Mouse (Mus musculus): ENCODE results near the gene Dclre1a. TPM values are rescaled to one million over a fixed set of nuclear protein-coding genes. Genes with fewer than 3 reads are reported as not detected.
"Not testable (repeated sequence)": the region's sequence is repeated elsewhere in the genome, so short reads cannot be mapped to it uniquely, and the experiment has no call there.

The Dclre1a gene
- polyA plus RNA-seq, 1 experiment from 2014 or later, result 17.9 TPM

DNA sequence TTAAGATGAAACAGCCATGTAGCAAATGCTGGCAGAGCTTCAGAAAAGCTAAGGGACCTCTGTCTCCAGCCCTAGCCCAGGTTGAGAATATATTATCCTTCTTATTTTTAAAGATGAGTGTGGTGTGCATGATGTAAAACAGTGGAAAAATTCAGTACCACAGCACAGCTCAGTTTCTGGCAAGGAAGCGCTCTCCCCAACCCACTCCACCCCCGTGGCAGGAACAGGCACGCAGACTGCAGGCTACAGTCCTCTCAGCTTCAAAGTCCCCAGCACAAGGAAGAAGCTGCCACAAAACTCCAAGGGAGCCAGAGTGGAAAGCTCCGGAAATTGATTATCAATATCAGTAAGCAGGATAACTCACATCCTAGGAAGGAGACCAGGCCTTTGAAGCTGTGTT lies 36.8 kb downstream of the Dclre1a start:
- not testable (repeated sequence) for H3K9me3 ChIP-seq; H3K27ac ChIP-seq; H3K4me2 ChIP-seq; H3K4me1 ChIP-seq; H3K36me3 ChIP-seq; H3K4me3 ChIP-seq; H3K9ac ChIP-seq; H3K27me3 ChIP-seq; ATAC-seq (ENCODE audit: insufficient number of reproducible peaks, low FRiP score, low TSS enrichment, low read depth)
- WGBS, result no CpG with 5 or more reads among the region's 4 CpGs

GRCm38 (mm10) chr19:56503525-56503924 lies 44.5 kb downstream of the Dclre1a start:
- H3K9me3 ChIP-seq; H3K36me3 ChIP-seq; ATAC-seq (ENCODE audit: insufficient number of reproducible peaks, low FRiP score, low TSS enrichment, low read depth); H3K9ac ChIP-seq; H3K27me3 ChIP-seq; H3K4me3 ChIP-seq; H3K4me2 ChIP-seq; H3K27ac ChIP-seq; H3K4me1 ChIP-seq: not testable (repeated sequence)
- WGBS, result no CpG with 5 or more reads among the region's 5 CpGs

DNA sequence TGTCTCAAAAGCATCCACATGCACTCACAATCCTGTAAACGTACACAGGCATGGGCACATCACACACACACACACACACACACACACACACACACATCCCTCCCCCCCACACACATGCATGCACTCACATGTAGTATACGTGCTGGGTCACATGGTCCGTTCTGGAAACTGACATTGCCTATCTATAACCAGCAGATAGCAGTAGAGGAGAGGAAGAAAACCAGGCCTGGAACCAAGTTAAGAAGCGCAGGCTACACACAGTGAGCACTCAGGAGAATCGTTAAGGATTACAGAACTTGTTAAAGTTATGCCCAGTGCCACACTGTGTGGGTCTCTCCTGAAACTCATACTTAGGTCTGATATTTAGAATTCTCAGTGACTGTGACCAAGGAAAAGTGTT lies 45.0 kb downstream of the Dclre1a start:
- not testable (repeated sequence) for H3K27ac ChIP-seq; H3K9ac ChIP-seq; H3K27me3 ChIP-seq; H3K4me1 ChIP-seq; H3K4me3 ChIP-seq; H3K36me3 ChIP-seq; H3K9me3 ChIP-seq; H3K4me2 ChIP-seq; ATAC-seq (ENCODE audit: insufficient number of reproducible peaks, low FRiP score, low TSS enrichment, low read depth)
- WGBS, result no CpG with 5 or more reads among the region's 5 CpGs

GRCm38 (mm10) chr19:56494157-56494556 lies 53.9 kb downstream of the Dclre1a start:
- H3K9ac ChIP-seq; H3K4me2 ChIP-seq; H3K36me3 ChIP-seq; H3K27me3 ChIP-seq; H3K4me3 ChIP-seq; ATAC-seq (ENCODE audit: insufficient number of reproducible peaks, low FRiP score, low TSS enrichment, low read depth); H3K4me1 ChIP-seq; H3K27ac ChIP-seq; H3K9me3 ChIP-seq: not testable (repeated sequence)
- WGBS, result no CpG with 5 or more reads among the region's 2 CpGs

- Histone ChIP-seq H3K4me3 (no peak overlapping the region), H3K4me1 (peaks cover 3% of the 10 kb centered on the region; the same call in 1 of the 2 replicates), H3K36me3 (no peaks in the 10 kb centered on the region), H3K27ac (no peak overlapping the region), H3K9ac (no peak overlapping the region), H3K4me2 (no peak overlapping the region), H3K27me3 (no peaks in the 10 kb centered on the region), H3K9me3 (no peaks in the 10 kb centered on the region)
- ATAC-seq (ENCODE audit: insufficient number of reproducible peaks, low FRiP score, low TSS enrichment, low read depth), result no peak
- 63% methylated on average over 6 of the region's 6 CpGs for WGBS
These were observed 58.4 kb downstream of the Dclre1a start for GRCm38 (mm10) chr19:56489601-56490000.

DNA sequence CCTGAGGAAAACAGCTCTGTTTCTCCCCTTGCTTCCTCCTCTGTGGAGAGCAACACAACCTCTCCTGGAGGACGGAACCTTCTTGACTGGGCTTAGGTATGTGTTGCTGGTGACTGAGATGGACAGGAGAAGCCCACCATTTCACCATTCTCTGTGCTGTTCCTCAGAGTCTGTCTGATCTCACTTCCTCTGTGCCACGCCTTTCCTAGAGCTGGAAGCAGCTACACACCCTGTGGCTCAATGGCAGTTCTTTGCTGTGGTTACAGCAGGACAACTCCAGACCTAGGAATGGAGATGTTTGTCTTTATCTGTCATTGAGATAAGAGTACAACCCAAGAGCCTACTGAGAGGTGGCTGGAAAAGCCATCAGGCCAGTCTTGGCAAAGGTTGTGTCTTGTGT lies 60.7 kb downstream of the Dclre1a start:
- Histone ChIP-seq H3K27ac (no peak overlapping the region), H3K4me3 (no peak overlapping the region), H3K9ac (no peak overlapping the region), H3K36me3 (no peaks in the 10 kb centered on the region), H3K4me1 (peaks cover 3% of the 10 kb centered on the region; the same call in 1 of the 2 replicates), H3K4me2 (no peak overlapping the region), H3K27me3 (no peaks in the 10 kb centered on the region), H3K9me3 (no peaks in the 10 kb centered on the region)
- no peak for ATAC-seq (ENCODE audit: insufficient number of reproducible peaks, low FRiP score, low TSS enrichment, low read depth)
- 98% methylated on average over 2 of the region's 2 CpGs for WGBS

- 82% methylated on average over 7 of the region's 7 CpGs for WGBS
- ATAC-seq (ENCODE audit: insufficient number of reproducible peaks, low FRiP score, low TSS enrichment, low read depth), result no peak
These were observed 61.1 kb downstream of the Dclre1a start for GRCm38 (mm10) chr19:56486926-56487325.

GRCm38 (mm10) chr19:56485376-56486271 lies 62.4 kb downstream of the Dclre1a start:
- WGBS, result 49% methylated on average over 13 of the region's 13 CpGs
- Histone ChIP-seq H3K36me3 (no peaks in the 10 kb centered on the region), H3K9ac (no peak overlapping the region), H3K9me3 (no peaks in the 10 kb centered on the region), H3K27ac (no peak overlapping the region), H3K27me3 (no peaks in the 10 kb centered on the region), H3K4me1 (peaks cover 3% of the 10 kb centered on the region; the same call in 1 of the 2 replicates), H3K4me3 (no peak overlapping the region), H3K4me2 (no peak overlapping the region)
- ATAC-seq (ENCODE audit: insufficient number of reproducible peaks, low FRiP score, low TSS enrichment, low read depth), result no peak

More at GRCm38 (mm10) chr19:56486926-56487325, 61.1 kb downstream of the Dclre1a start:
- H3K27me3 ChIP-seq, result no peaks in the 10 kb centered on the region
- H3K27ac ChIP-seq, result no peak overlapping the region
- H3K4me1 ChIP-seq, result peaks cover 3% of the 10 kb centered on the region; the same call in 1 of the 2 replicates
- no peaks in the 10 kb centered on the region for H3K36me3 ChIP-seq
- H3K4me2 ChIP-seq, result no peak overlapping the region
- no peak overlapping the region for H3K9ac ChIP-seq
- H3K4me3 ChIP-seq, result no peak overlapping the region
- no peaks in the 10 kb centered on the region for H3K9me3 ChIP-seq

DNA sequence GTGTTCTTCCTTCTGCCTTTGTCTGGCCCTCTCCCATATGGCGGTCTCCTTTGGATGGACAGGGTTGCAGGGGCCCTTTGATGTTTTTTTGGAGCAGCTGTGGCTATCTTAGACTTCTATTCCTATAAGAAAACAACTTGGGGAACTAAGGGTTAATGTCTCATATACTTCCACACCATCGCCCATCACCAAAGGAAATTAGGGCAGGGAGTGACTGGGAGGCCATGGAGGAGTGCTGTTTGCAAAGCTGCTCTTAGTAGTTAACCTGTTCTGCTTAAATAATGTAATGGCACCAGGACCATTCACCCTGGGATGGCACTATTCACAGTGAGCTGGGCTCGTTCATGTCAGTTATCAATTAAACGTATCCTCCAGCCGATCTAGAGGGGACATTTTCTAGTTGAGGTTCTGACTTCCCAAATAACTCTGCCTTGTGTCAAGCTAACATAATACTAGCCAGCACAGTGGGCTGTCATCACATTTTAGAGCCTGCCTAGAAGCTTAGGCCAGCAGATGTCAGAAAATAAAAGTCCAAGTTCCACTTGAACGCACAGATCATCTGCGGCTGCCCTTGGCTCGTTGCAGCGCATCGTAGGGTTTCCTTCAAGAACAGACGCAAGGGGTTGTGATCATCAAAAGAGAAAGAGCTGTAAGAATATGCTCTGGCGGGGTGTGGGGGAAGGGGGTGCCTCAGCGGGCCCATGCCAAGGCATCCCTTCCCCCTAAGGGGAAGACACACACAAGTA lies 63.2 kb downstream of the Dclre1a start:
- Histone ChIP-seq H3K36me3 (no peaks in the 10 kb centered on the region), H3K9ac (no peak overlapping the region), H3K27me3 (no peaks in the 10 kb centered on the region), H3K27ac (no peak overlapping the region), H3K4me3 (no peak overlapping the region), H3K9me3 (no peaks in the 10 kb centered on the region), H3K4me1 (0 out of 2 replicates have a peak, but pooled peaks cover 3% of the 10 kb centered on the region), H3K4me2 (no peak overlapping the region)
- ATAC-seq (ENCODE audit: insufficient number of reproducible peaks, low FRiP score, low TSS enrichment, low read depth), result no peak
- WGBS, result 68% methylated on average over 13 of the region's 13 CpGs

Other genes with a start within 250 kb of the Dclre1a start
- 2.7 and 8.6 TPM in 2 replicates for gene Nrap, start 158.2 kb downstream of the Dclre1a start, polyA plus RNA-seq (2015; fragmentation: Nextera tagmentation; extraction: Ambion mirVana)
- 22.5 and 24.3 TPM in 2 replicates for gene Casp7, start 151.1 kb downstream of the Dclre1a start, polyA plus RNA-seq (2015; fragmentation: Nextera tagmentation; extraction: Ambion mirVana)
- gene Plekhs1, start 86.6 kb downstream of the Dclre1a start, polyA plus RNA-seq (2015; fragmentation: Nextera tagmentation; extraction: Ambion mirVana), result 0.20 TPM in 1 of 2 replicates, not detected in the other
- 12.5 and 14.1 TPM in 2 replicates for gene Nhlrc2, start within 50 bp of the Dclre1a start, polyA plus RNA-seq (2015; fragmentation: Nextera tagmentation; extraction: Ambion mirVana)
- gene Adrb1, start 174.0 kb upstream of the Dclre1a start, polyA plus RNA-seq (2015; fragmentation: Nextera tagmentation; extraction: Ambion mirVana), result 0.30 and 0.79 TPM in 2 replicates

Measured in limb, embryonic 15.5 days (tissue).